Mouse (Mus musculus) adrenal gland, postnatal 10 days (tissue): Measurements from ENCODE around the gene Cdc25b. TPM values are rescaled to one million over a fixed set of nuclear protein-coding genes. Genes with fewer than 3 reads are reported as not detected.

Experiments used
- DNase-seq: peaks from one replicate; pipeline ENCODE4 v3.0.0; 2021; ENCODE audit warnings: mixed read lengths
- total RNA-seq, 2 experiments: library from RNA; stranded (reverse); gene quantifications; 2 replicates each; pipeline ENCODE4 v1.2.3; 2021

Cdc25b gene
- total RNA-seq, 2 experiments from 2014 or later: 13.6 to 22.4 TPM

GRCm38 (mm10) chr2:131159938-131160581 lies 26.7 kb upstream of the Cdc25b start, which contains the start of gene 1700037H04Rik:
TSS of gene 1700037H04Rik (minus strand) at chr2:131160081.
- peak; percentile 96 for DNase-seq

GRCm38 (mm10) chr2:131160671-131161111 lies 26.1 kb upstream of the Cdc25b start:
- peak; percentile 34 for DNase-seq

GRCm38 (mm10) chr2:131163924-131164323 lies 22.8 kb upstream of the Cdc25b start:
- no peak for DNase-seq

- DNase-seq: no peak
These were observed 20.6 kb upstream of the Cdc25b start for GRCm38 (mm10) chr2:131166172-131166571.

- DNase-seq: no peak
These were observed 18.8 kb upstream of the Cdc25b start for GRCm38 (mm10) chr2:131167984-131168383.

GRCm38 (mm10) chr2:131168914-131169313 lies 17.8 kb upstream of the Cdc25b start:
- no peak for DNase-seq

- DNase-seq: no peak
These were observed 15.8 kb upstream of the Cdc25b start for GRCm38 (mm10) chr2:131170936-131171335.

- DNase-seq: peak; percentile 81
These were observed 15.2 kb upstream of the Cdc25b start for GRCm38 (mm10) chr2:131171401-131172104.

GRCm38 (mm10) chr2:131172322-131172721 lies 14.4 kb upstream of the Cdc25b start:
- no peak for DNase-seq

GRCm38 (mm10) chr2:131174700-131175099 lies 12.0 kb upstream of the Cdc25b start:
- DNase-seq: peak; percentile 68

GRCm38 (mm10) chr2:131175286-131175944 lies 11.3 kb upstream of the Cdc25b start:
- DNase-seq: no peak

- DNase-seq: no peak
These were observed 10.8 kb upstream of the Cdc25b start for GRCm38 (mm10) chr2:131175945-131176309.

GRCm38 (mm10) chr2:131176491-131176890 lies 10.3 kb upstream of the Cdc25b start:
- peak; percentile 57 for DNase-seq

GRCm38 (mm10) chr2:131177932-131178331 lies 8.8 kb upstream of the Cdc25b start:
- DNase-seq: no peak

GRCm38 (mm10) chr2:131178828-131179245 lies 7.9 kb upstream of the Cdc25b start:
- DNase-seq: peak; percentile 58

- peak; percentile 63 for DNase-seq
These were observed 7.4 kb upstream of the Cdc25b start for GRCm38 (mm10) chr2:131179246-131179886.

- peak; percentile 93 for DNase-seq
These were observed 6.7 kb upstream of the Cdc25b start, which contains the start of gene Cenpb for GRCm38 (mm10) chr2:131179990-131180587. TSS of gene Cenpb (minus strand) at chr2:131180067.

GRCm38 (mm10) chr2:131186343-131186742 lies 406 bp upstream of the Cdc25b start:
- no peak for DNase-seq

- DNase-seq: no peak
These were observed 813 bp downstream of the Cdc25b start for GRCm38 (mm10) chr2:131187602-131187922.

GRCm38 (mm10) chr2:131188311-131188710 lies 1.6 kb downstream of the Cdc25b start:
- DNase-seq: no peak

- no peak for DNase-seq
These were observed 3.0 kb downstream of the Cdc25b start for GRCm38 (mm10) chr2:131189521-131190309.
